Comparison of ENCODE assay signal across 40 mouse cellular contexts in genomic region chr6:89706624-89707023, GRCm38 (mm10). TPM values are rescaled to one million over a fixed set of nuclear protein-coding genes. Genes with fewer than 3 reads are reported as not detected.
A peak's percentile ranks its signal among the peaks of the same experiment; 100 is the strongest.
DNase-seq lines count a peak whose midpoint lies in the region; ATAC-seq and TF ChIP-seq lines count a peak whose summit lies in the region.
"Had no signal": no experiment of that assay in that cellular context is flagged by ENCODE, and none has a peak within 500 bp of the region (broad histone marks: within the 10 kb centered on the region; RNA-seq: fewer than 3 reads in every experiment).

No protein-coding gene starts in this region.

- peak; percentile 57 for DNase-seq in adrenal gland, adult 2 months
- DNase-seq in adrenal gland, postnatal 4 days (ENCODE audit: low spot score in 2 of 2), result no peak
- peak; percentile 91 for DNase-seq in Patski (ENCODE audit: low read depth, low spot score)
- peak; percentile 19 for DNase-seq in adrenal gland, postnatal 14 days
- no peak for DNase-seq in left cerebral cortex, postnatal 25 days (ENCODE audit: low spot score in 2 of 2)
- DNase-seq in lung, adult 2 months, result no peak
- DNase-seq: cerebellum, adult 8-10 months; cerebellum, postnatal 25 days; gastrocnemius, postnatal 25 days; heart, adult 11 months; heart, postnatal 4 days; kidney, adult 8-10 months; layer of hippocampus, adult 9-11 months; lung, postnatal 36 days; retina, postnatal 1 day; right cerebral cortex, postnatal 14 days; thymus, adult 18-20 months; thymus, postnatal 25 days had no signal

- H3K4me1 ChIP-seq in heart, embryonic 11.5 days (ENCODE audit: control insufficient read depth, insufficient read depth, low read length), result no peaks in the 10 kb centered on the region
- H3K4me1 ChIP-seq in lung, adult 2 months (ENCODE audit: control insufficient read depth, insufficient read depth, low read length), result no peaks in the 10 kb centered on the region
- H3K4me1 ChIP-seq: embryonic facial prominence, embryonic 10.5 days; embryonic facial prominence, embryonic 15.5 days; heart, embryonic 12.5 days; hindbrain, embryonic 13.5 days; limb, embryonic 12.5 days; liver, embryonic 15.5 days; lung, embryonic 15.5 days; midbrain, embryonic 12.5 days; neural tube, embryonic 15.5 days had no signal

- H3K27ac ChIP-seq in heart, embryonic 11.5 days (ENCODE audit: low read depth, low read length), result no peak overlapping the region
- H3K27ac ChIP-seq: embryonic facial prominence, embryonic 10.5 days; embryonic facial prominence, embryonic 15.5 days; hindbrain, embryonic 13.5 days; kidney, postnatal 0 days; limb, embryonic 12.5 days; liver, embryonic 15.5 days; lung, embryonic 15.5 days; midbrain, embryonic 12.5 days; neural tube, embryonic 15.5 days; stomach, postnatal 0 days had no signal

- peak; percentile 74 for TF ChIP-seq CTCF in Patski (IDR thresholded peaks at IDR 0.05)
- TF ChIP-seq CTCF in lung, adult 2 months (IDR thresholded peaks at IDR 0.05; ENCODE audit: insufficient read depth, low read length), result no peak

- no peaks in the 10 kb centered on the region for H3K36me3 ChIP-seq in heart, embryonic 11.5 days (ENCODE audit: control insufficient read depth, insufficient read depth, low read length)
- H3K36me3 ChIP-seq: embryonic facial prominence, embryonic 10.5 days; embryonic facial prominence, embryonic 15.5 days; heart, embryonic 12.5 days; hindbrain, embryonic 13.5 days; limb, embryonic 12.5 days; liver, embryonic 15.5 days; lung, embryonic 15.5 days; midbrain, embryonic 12.5 days; neural tube, embryonic 15.5 days had no signal

- in situ Hi-C loops in Patski (cut with MboI; ENCODE audit: low pct_unique_long_range_greater_than_20kb), result loop anchor here (10.0 kb wide), 1 partner anchor 268 kb away; no protein-coding TSS in a partner anchor

- intact Hi-C loops in left cerebral cortex, postnatal 25 days (cut with DNase I), result no loop called here

- peak; percentile 95 for ATAC-seq in Patski
- ATAC-seq in heart, embryonic 11.5 days (replicated peaks; ENCODE audit: insufficient number of reproducible peaks, low FRiP score, low TSS enrichment), result no peak
- ATAC-seq: forebrain, embryonic 14.5 days; intestine, embryonic 16.5 days had no signal

- no peak overlapping the region for H3K9ac ChIP-seq in heart, embryonic 11.5 days (ENCODE audit: low read depth, low read length)
- H3K9ac ChIP-seq: embryonic facial prominence, embryonic 15.5 days; heart, embryonic 12.5 days; hindbrain, embryonic 13.5 days; limb, embryonic 12.5 days; liver, embryonic 15.5 days; lung, embryonic 15.5 days; midbrain, embryonic 12.5 days; neural tube, embryonic 15.5 days had no signal

- no peaks in the 10 kb centered on the region for H3K27me3 ChIP-seq in Patski
- no peaks in the 10 kb centered on the region for H3K27me3 ChIP-seq in heart, embryonic 11.5 days (ENCODE audit: control insufficient read depth, insufficient read depth, low read length)
- H3K27me3 ChIP-seq: embryonic facial prominence, embryonic 15.5 days; heart, embryonic 12.5 days; hindbrain, embryonic 13.5 days; limb, embryonic 12.5 days; liver, embryonic 15.5 days; lung, embryonic 15.5 days; midbrain, embryonic 12.5 days; neural tube, embryonic 15.5 days had no signal

- no peak for TF ChIP-seq POLR2A in lung, adult 2 months (IDR thresholded peaks at IDR 0.05; ENCODE audit: borderline replicate concordance, extremely low read depth, low read depth, low read length)

- WGBS in heart, embryonic 11.5 days (ENCODE audit: insufficient replicate concordance), result 66% methylated on average over 2 of the region's 2 CpGs
- 69% methylated on average over 2 of the region's 2 CpGs for WGBS in lung, adult 2 months

- no peak overlapping the region for H3K4me2 ChIP-seq in heart, embryonic 11.5 days
- H3K4me2 ChIP-seq: embryonic facial prominence, embryonic 15.5 days; heart, embryonic 12.5 days; hindbrain, embryonic 13.5 days; limb, embryonic 12.5 days; liver, embryonic 15.5 days; lung, embryonic 15.5 days; midbrain, embryonic 12.5 days; neural tube, embryonic 15.5 days had no signal

- H3K9me3 ChIP-seq in heart, embryonic 11.5 days (replicated peaks; ENCODE audit: control insufficient read depth, low read length), result 0 out of 2 replicates have a peak, but pooled peaks cover 2% of the 10 kb centered on the region
- H3K9me3 ChIP-seq: embryonic facial prominence, embryonic 10.5 days; embryonic facial prominence, embryonic 15.5 days; limb, embryonic 12.5 days; liver, embryonic 15.5 days; lung, embryonic 15.5 days; neural tube, embryonic 15.5 days had no signal

- CTCF ChIA-PET in Patski (lab: Charles Lee), result interaction anchor here (1.1 to 1.5 kb wide), 2 partner anchors 581 to 621 kb away, joined by 3 to 4 read pairs; no protein-coding TSS in a partner anchor

- H3K4me3 ChIP-seq in heart, embryonic 11.5 days (ENCODE audit: low read depth, low read length), result no peak overlapping the region
- no peak overlapping the region for H3K4me3 ChIP-seq in lung, adult 2 months (replicated peaks; ENCODE audit: extremely low read depth, low read depth, low read length)
- H3K4me3 ChIP-seq: embryonic facial prominence, embryonic 10.5 days; embryonic facial prominence, embryonic 15.5 days; heart, embryonic 12.5 days; hindbrain, embryonic 13.5 days; limb, embryonic 12.5 days; liver, embryonic 15.5 days; lung, embryonic 15.5 days; midbrain, embryonic 12.5 days; neural tube, embryonic 15.5 days had no signal

- POLR2A ChIA-PET in Patski (lab: Charles Lee), result no interaction called here

RNA-seq across cellular contexts. Expression of gene Vmn1r40, which starts 0.7 kb away (rescaled TPM):
- not detected for total RNA-seq in adrenal gland, adult 2 months (2021)
- not detected in 2 replicates for polyA plus RNA-seq in adrenal gland, adult 2 months (2012; rRNA removed)
- not detected for total RNA-seq in adrenal gland, postnatal 4 days (2021)
- 0.14 TPM for polyA plus RNA-seq in Patski (2021)
- total RNA-seq in adrenal gland, postnatal 14 days (2021), result not detected in 2 replicates
- not detected in 2 replicates for polyA plus RNA-seq in heart, embryonic 11.5 days (2014; fragmentation: Nextera tagmentation; extraction: Ambion mirVana)
- total RNA-seq in left cerebral cortex, postnatal 25 days (2021), result not detected
- polyA plus RNA-seq in lung, adult 2 months (2012; rRNA removed), result not detected in 2 replicates
- total RNA-seq: gastrocnemius, adult 18-20 months; gastrocnemius, postnatal 25 days; heart, postnatal 4 days; left cerebral cortex, postnatal 10 days; liver, adult 2 months; megakaryocyte, adult 5-6 weeks; monocyte, adult 5-6 weeks had no signal
- polyA plus RNA-seq: embryonic facial prominence, embryonic 10.5 days; embryonic facial prominence, embryonic 15.5 days; forebrain, embryonic 14.5 days; heart, embryonic 12.5 days; heart, postnatal 0 days; hindbrain, embryonic 13.5 days; intestine, embryonic 16.5 days; kidney, postnatal 0 days; large intestine, adult 2 months; limb, embryonic 12.5 days; liver, adult 2 months; liver, embryonic 15.5 days; lung, embryonic 15.5 days; midbrain, embryonic 12.5 days; neural tube, embryonic 15.5 days; small intestine, adult 2 months; stomach, postnatal 0 days had no signal

RNA-seq across cellular contexts. Expression of gene Vmn1r41, which starts 33.9 kb away (rescaled TPM):
- total RNA-seq in adrenal gland, adult 2 months (2021), result not detected
- not detected in 2 replicates for polyA plus RNA-seq in adrenal gland, adult 2 months (2012; rRNA removed)
- total RNA-seq in adrenal gland, postnatal 4 days (2021), result not detected
- polyA plus RNA-seq in Patski (2021), result not detected
- total RNA-seq in adrenal gland, postnatal 14 days (2021), result not detected in 2 replicates
- not detected in 2 replicates for polyA plus RNA-seq in heart, embryonic 11.5 days (2014; fragmentation: Nextera tagmentation; extraction: Ambion mirVana)
- total RNA-seq in left cerebral cortex, postnatal 25 days (2021), result not detected
- not detected in 2 replicates for polyA plus RNA-seq in lung, adult 2 months (2012; rRNA removed)
- total RNA-seq: gastrocnemius, adult 18-20 months; gastrocnemius, postnatal 25 days; heart, postnatal 4 days; left cerebral cortex, postnatal 10 days; liver, adult 2 months; megakaryocyte, adult 5-6 weeks; monocyte, adult 5-6 weeks had no signal
- polyA plus RNA-seq: embryonic facial prominence, embryonic 10.5 days; embryonic facial prominence, embryonic 15.5 days; forebrain, embryonic 14.5 days; heart, embryonic 12.5 days; heart, postnatal 0 days; hindbrain, embryonic 13.5 days; intestine, embryonic 16.5 days; kidney, postnatal 0 days; large intestine, adult 2 months; limb, embryonic 12.5 days; liver, adult 2 months; liver, embryonic 15.5 days; lung, embryonic 15.5 days; midbrain, embryonic 12.5 days; neural tube, embryonic 15.5 days; small intestine, adult 2 months; stomach, postnatal 0 days had no signal

Comparison
In these comparisons a context has a peak if more than half of its experiments do, and no peak if none do; other contexts are left out.
1. DNase-seq: peak in adrenal gland, adult 2 months (single experiment), Patski (single experiment) and adrenal gland, postnatal 14 days (single experiment); none in adrenal gland, postnatal 4 days (0 of 2), left cerebral cortex, postnatal 25 days (0 of 2) and lung, adult 2 months (single experiment).